Mouse (Mus musculus) midbrain, postnatal 0 days (tissue): ENCODE results near the gene Hoxc6. TPM values are rescaled to one million over a fixed set of nuclear protein-coding genes. Genes with fewer than 3 reads are reported as not detected.

Source experiments
- ATAC-seq: fragments of 200-750 bp; cut with Nextera tagmentation; 2 replicates; pipeline ENCODE4 v1.8.0; 2017; ENCODE audit warnings: moderate number of reproducible peaks, mild to moderate bottlenecking, moderate TSS enrichment, moderate library complexity; ENCODE audit not compliant: low FRiP score
- DNase-seq: peaks from one replicate; pipeline ENCODE4 v3.0.0-alpha.2; 2015; ENCODE audit warnings: low spot score
- H3K27ac ChIP-seq: fragments of 300-500 bp; sonication (generic); 2 replicates; pipeline ENCODE4 v1.5.1; 2014; ENCODE audit warnings: low read depth, mild to moderate bottlenecking, low read length, mixed read lengths
- H3K27me3 ChIP-seq: fragments of 300-500 bp; sonication (generic); 2 replicates; pipeline ENCODE4 v1.6.1; 2014; ENCODE audit warnings: low read length, control low read depth, mixed read lengths; ENCODE audit not compliant: insufficient read depth
- H3K36me3 ChIP-seq: fragments of 300-500 bp; sonication (generic); 2 replicates; pipeline ENCODE4 v1.6.1; 2014; ENCODE audit warnings: low read length, control low read depth, mixed read lengths; ENCODE audit not compliant: insufficient read depth
- H3K4me1 ChIP-seq: fragments of 300-500 bp; sonication (generic); 2 replicates; pipeline ENCODE4 v1.6.1; 2014; ENCODE audit warnings: mild to moderate bottlenecking, control low read depth, antibody characterized with exemption, low read length, mixed read lengths; ENCODE audit not compliant: insufficient read depth
- H3K4me2 ChIP-seq: fragments of 300-500 bp; sonication (generic); 2 replicates; pipeline ENCODE4 v1.6.1; 2014; ENCODE audit warnings: low read depth, mild to moderate bottlenecking, low read length, mixed read lengths; ENCODE audit not compliant: poor library complexity, severe bottlenecking
- H3K4me3 ChIP-seq: fragments of 300-500 bp; sonication (generic); 2 replicates; pipeline ENCODE4 v1.5.1; 2014; ENCODE audit warnings: low read depth, mild to moderate bottlenecking, low read length, moderate library complexity
- H3K9ac ChIP-seq: fragments of 300-500 bp; sonication (generic); replicated peaks from 2 replicates; pipeline ENCODE4 v1.6.1; 2014; ENCODE audit warnings: mild to moderate bottlenecking, low read length, moderate library complexity, mixed read lengths; ENCODE audit not compliant: poor library complexity, severe bottlenecking
- H3K9me3 ChIP-seq: fragments of 300-500 bp; sonication (generic); 2 replicates; pipeline ENCODE4 v1.6.1; 2016; ENCODE audit warnings: low read length, control low read depth
- CTCF ChIP-seq: IDR thresholded peaks from 2 replicates; pipeline ENCODE4 v1.5.1; 2016; ENCODE audit warnings: antibody characterized with exemption, mild to moderate bottlenecking
- WGBS: fragments of 180-500 bp; shearing (Covaris S2); extraction: QIAGEN DNeasy Blood & Tissue Kit; methylation state at CpG from one replicate; pipeline ENCODE4 v1.1.7; 2014; 5-methylcytosine and 5-hydroxymethylcytosine counted together
- polyA plus RNA-seq: library from polyadenylated mRNA; unstranded; fragments of >200 nt; fragmentation: Nextera tagmentation; extraction: Ambion mirVana; gene quantifications from 2 replicates; pipeline ENCODE4 v1.2.1, GENCODE M21; 2015
- total RNA-seq: library from RNA; depleted of rRNA; stranded (reverse); fragments of >200 nt; gene quantifications from 2 replicates; pipeline ENCODE4 v1.2.3, GENCODE M21; 2014

Gene Hoxc6
- total and polyA plus RNA-seq, 2 experiments from 2014 or later = not detected

DNA sequence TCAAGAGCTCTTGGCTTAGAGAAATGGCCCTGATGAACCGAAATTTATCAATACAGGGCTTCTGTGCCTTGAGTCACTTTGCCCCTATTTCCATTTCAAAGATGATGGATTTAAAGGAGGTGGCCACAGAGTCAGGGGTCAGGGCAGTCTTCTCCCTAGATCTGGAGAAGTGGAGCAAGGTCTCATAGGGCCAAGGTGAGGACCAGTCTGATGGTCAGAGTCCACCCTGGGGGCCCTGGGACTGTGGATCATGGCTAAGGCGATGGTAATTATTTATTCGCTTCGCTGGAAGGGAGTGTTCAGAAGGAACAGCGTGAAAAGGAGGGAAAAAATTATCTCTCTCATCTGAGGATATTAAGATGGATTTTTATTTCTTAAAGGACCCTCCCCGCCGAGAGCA is 23.0 kb upstream of the Hoxc6 start:
- Histone ChIP-seq H3K36me3 (no peaks in the 10 kb centered on the region), H3K27ac (no peak overlapping the region), H3K9me3 (no peaks in the 10 kb centered on the region), H3K9ac (no peak overlapping the region), H3K27me3 (peaks cover 93% of the 10 kb centered on the region), H3K4me3 (no peak overlapping the region), H3K4me1 (no peaks in the 10 kb centered on the region), H3K4me2 (no peak overlapping the region)
- DNase-seq = no peak
- no peak for TF ChIP-seq CTCF
- no peak for ATAC-seq
- WGBS = 6% methylated on average over 7 of the region's 7 CpGs

DNA sequence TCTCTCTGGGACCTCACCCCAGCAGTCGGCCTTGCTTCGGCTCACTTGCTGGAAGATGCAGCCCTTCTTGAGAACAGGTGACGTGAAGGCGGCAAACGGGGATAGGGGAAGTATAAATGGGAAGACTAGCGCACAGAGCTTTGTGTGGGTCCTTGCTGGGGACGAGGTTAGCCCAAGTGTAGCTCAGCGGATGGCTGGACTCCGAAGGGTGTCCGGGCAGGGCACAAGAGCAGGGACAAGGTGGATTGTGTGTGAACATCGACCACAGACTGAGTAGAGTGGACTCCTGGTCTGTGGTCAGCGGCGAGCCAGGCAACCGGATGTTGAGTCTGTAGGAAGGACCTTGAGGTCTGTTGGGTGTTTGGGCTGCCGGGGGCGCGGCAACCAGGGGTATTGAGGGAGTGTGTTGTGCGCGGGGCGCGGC is 22.4 kb upstream of the Hoxc6 start:
- TF ChIP-seq CTCF = no peak
- Histone ChIP-seq H3K27ac (no peak overlapping the region), H3K4me3 (no peak overlapping the region), H3K4me1 (no peaks in the 10 kb centered on the region), H3K27me3 (peaks cover 93% of the 10 kb centered on the region), H3K4me2 (no peak overlapping the region), H3K36me3 (no peaks in the 10 kb centered on the region), H3K9ac (no peak overlapping the region), H3K9me3 (no peaks in the 10 kb centered on the region)
- no peak for ATAC-seq
- 1% methylated on average over 20 of the region's 21 CpGs for WGBS
- DNase-seq = no peak

DNA sequence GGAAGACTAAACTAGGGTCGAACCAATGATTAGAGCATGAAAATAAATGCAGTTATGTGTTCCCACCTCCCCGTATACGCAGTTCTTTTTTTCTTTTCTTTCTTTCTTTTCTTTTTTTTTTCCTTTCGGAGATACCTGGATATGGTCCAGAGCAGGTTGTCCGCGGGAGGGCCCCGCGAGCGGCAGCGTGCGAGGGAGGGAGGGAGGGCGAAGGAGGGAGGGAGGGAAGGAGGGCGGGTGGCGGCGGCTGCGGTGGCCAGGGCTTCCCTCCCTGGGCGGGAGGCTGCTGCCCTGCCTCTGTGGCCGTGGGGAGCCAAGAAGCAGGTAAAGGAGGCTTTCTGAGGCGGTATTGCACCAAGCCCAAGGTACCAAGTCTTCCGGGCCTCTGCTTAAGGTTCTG is 21.9 kb upstream of the Hoxc6 start, which contains the start of gene Hoxc9:
Hoxc9 (plus strand) TSS at position 269 of the 400 bp plus-strand sequence.
- H3K4me2 ChIP-seq = no peak within 1 kb of the TSS

DNA sequence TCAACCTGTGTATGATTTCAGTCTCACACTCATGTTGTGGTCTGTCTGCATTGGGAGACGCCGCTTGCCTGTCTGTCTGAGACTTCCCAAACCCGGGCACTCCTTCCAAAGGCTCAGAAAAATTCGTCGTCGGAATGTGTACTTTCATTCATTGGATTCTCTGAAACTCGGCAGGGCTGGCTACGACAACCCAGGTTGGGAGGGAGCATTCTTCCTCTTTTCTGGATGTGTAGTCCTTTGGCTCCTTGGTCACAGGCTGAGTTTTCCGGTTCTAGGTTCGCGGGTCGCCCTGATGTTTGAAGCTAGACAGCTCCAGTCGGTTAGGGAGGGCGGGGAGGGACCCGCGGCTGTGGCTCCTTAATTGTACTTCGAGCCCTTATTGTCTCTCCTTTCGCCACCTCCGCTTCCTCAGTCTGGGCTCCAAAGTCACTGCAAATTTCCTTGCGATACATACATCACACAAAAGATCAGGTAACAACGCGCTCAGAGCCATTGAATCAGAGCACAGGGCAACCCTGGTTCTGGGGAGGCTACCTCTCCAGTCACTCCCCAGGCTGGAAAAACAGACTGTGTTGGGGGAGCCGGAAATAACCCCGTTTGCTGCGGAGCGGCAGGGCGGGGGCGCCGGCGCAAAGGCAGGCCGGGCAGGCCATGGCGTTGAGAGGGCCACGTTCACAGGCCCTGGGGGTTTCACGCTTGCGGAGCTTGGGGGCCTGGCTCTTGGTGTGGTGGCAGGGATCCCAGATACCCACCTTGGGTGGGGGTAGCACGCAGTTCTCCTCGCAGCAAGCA is 21.2 kb upstream of the Hoxc6 start:
- no peak for DNase-seq
- H3K27me3 ChIP-seq = peaks cover 88% of the 10 kb centered on the region
- ATAC-seq = no peak
- H3K4me3 ChIP-seq = no peak overlapping the region
- H3K9ac ChIP-seq = no peak overlapping the region
- no peaks in the 10 kb centered on the region for H3K4me1 ChIP-seq
- no peaks in the 10 kb centered on the region for H3K36me3 ChIP-seq
- 1% methylated on average over 37 of the region's 37 CpGs for whole genome bisulfite sequencing
- H3K4me2 ChIP-seq = no peak overlapping the region
- no peaks in the 10 kb centered on the region for H3K9me3 ChIP-seq
- TF ChIP-seq CTCF = no peak
- no peak overlapping the region for H3K27ac ChIP-seq

More for the DNA sequence above, 21.9 kb upstream of the Hoxc6 start, which contains the start of gene Hoxc9:
- Histone ChIP-seq H3K36me3 (no peaks in the 10 kb centered on the region), H3K9me3 (no peaks in the 10 kb centered on the region), H3K9ac (no peak within 1 kb of the TSS), H3K4me1 (no peaks in the 10 kb centered on the region), H3K27ac (no peak within 1 kb of the TSS), H3K27me3 (peaks cover 91% of the 10 kb centered on the region), H3K4me3 (no peak within 1 kb of the TSS)
- no peak for ATAC-seq
- TF ChIP-seq CTCF = no peak
- WGBS = 2% methylated on average over 7 of the region's 20 CpGs
- no peak for DNase-seq

DNA sequence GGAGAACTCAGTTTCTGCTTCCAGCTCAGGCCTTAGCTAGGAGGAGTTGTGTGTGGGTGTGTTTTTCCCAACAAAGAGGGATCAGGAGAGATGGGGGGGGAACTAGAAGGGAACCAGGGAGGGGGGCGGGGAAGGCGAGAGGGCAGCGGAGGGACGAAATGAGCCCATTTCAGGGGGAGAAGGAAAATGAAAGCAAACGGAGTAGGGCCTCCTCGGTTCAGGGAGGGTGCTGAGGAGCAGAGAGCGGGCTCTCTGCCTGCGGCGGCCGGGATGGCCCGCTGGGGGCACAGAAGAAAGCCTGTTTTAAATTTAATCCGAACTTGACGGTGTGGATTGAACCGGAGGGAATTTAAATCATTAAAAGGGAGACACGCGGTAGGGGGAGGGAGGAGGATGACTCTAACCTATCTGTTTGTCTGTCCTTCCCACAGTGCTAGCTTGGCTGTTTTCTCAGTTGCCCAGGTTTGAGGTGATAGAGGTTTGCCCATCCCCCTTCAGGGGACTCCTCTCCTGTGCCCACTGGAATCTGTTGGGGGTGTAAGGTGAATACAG is 20.6 kb upstream of the Hoxc6 start:
- Histone ChIP-seq H3K4me3 (no peak overlapping the region), H3K9me3 (no peaks in the 10 kb centered on the region), H3K4me1 (no peaks in the 10 kb centered on the region), H3K4me2 (no peak overlapping the region), H3K27ac (no peak overlapping the region), H3K36me3 (no peaks in the 10 kb centered on the region), H3K27me3 (peaks cover 89% of the 10 kb centered on the region), H3K9ac (no peak overlapping the region)
- DNase-seq (no peak), ATAC-seq (no peak)
- 3% methylated on average over 16 of the region's 16 CpGs for WGBS
- no peak for TF ChIP-seq CTCF
